Mouse (Mus musculus): Measurements from ENCODE around the gene Sdsl. TPM values are rescaled to one million over a fixed set of nuclear protein-coding genes. Genes with fewer than 3 reads are reported as not detected.
"Not testable (repeated sequence)": the region's sequence is repeated elsewhere in the genome, so short reads cannot be mapped to it uniquely, and the experiment has no call there.

Sdsl gene
- polyA plus RNA-seq, 2 experiments, result 0.61 to 1.2 TPM

DNA sequence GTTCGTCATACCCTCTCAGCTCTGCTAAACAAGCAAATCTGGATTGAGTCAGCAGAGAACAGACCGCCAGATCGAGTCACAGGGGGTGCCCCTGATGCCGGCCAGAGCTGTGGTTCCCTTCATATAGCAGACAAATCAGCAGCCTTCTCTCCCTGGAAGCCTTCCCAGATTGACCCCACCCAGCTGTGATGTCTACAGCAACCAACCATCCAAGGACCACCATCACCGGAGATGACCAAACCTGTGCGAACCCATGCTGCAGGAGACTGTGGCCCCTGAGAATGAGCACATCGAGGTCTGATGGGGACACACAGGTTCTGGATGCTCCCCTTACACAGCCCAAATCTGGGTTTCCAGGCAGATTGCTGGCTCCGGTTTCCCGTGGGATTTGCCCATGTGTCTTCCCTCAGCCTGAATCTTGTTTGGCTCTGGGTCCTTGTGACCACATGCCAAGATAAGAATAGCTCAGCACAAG lies 29.6 kb upstream of the Sdsl start:
- peaks cover 12% of the 10 kb centered on the region for H3K4me1 ChIP-seq (ENCODE audit: control insufficient read depth, insufficient read depth, low read length)
- ATAC-seq (ENCODE audit: low FRiP score, low read depth), result no peak
- peak overlapping the region; percentile 80 for H3K9ac ChIP-seq (ENCODE audit: low read depth, low read length, severe bottlenecking)
- no peak overlapping the region for H3K27ac ChIP-seq (replicated peaks; ENCODE audit: low read depth, low read length)
- no peaks in the 10 kb centered on the region for H3K9me3 ChIP-seq (ENCODE audit: control insufficient read depth, low read length)
- no peaks in the 10 kb centered on the region for H3K27me3 ChIP-seq (ENCODE audit: control insufficient read depth, insufficient read depth, low read length)
- peak overlapping the region; percentile 89 for H3K4me3 ChIP-seq (replicated peaks; ENCODE audit: low read length)
- TF ChIP-seq POLR2A (IDR thresholded peaks at IDR 0.05; ENCODE audit: borderline replicate concordance, extremely low read depth, insufficient read depth, insufficient read length), result no peak
- DNase-seq (ENCODE audit: low spot score), result no peak
- no peaks in the 10 kb centered on the region; the same call in 1 of the 2 replicates for H3K36me3 ChIP-seq (ENCODE audit: control insufficient read depth, insufficient read depth, low read length)
- 62% methylated on average over 9 of the region's 9 CpGs for WGBS
- H3K4me2 ChIP-seq (replicated peaks; ENCODE audit: low read depth, low read length, severe bottlenecking), result peak overlapping the region; percentile 94

DNA sequence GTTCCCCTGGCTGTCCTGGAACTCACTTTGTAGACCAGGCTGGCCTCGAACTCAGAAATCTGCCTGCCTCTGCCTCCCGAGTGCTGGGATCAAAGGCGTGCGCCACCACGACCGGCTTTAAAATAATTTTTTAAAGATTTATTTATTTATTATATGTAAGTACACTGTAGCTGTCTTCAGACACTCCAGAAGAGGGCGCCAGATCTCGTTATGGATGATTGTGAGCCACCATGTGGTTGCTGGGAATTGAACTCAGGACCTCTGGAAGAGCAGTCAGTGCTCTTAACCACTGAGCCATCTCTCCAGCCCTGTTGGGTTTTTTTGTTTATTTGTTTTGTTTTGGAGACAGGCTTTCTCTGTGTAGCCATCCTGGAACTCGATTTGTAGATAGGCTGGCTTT lies 28.0 kb upstream of the Sdsl start:
- not testable (repeated sequence) for H3K9ac ChIP-seq (ENCODE audit: low read depth, low read length, severe bottlenecking); DNase-seq (ENCODE audit: low spot score); H3K9me3 ChIP-seq (ENCODE audit: control insufficient read depth, low read length); H3K27ac ChIP-seq (replicated peaks; ENCODE audit: low read depth, low read length); ATAC-seq (ENCODE audit: low FRiP score, low read depth); H3K27me3 ChIP-seq (ENCODE audit: control insufficient read depth, insufficient read depth, low read length); H3K4me2 ChIP-seq (replicated peaks; ENCODE audit: low read depth, low read length, severe bottlenecking); H3K36me3 ChIP-seq (ENCODE audit: control insufficient read depth, insufficient read depth, low read length); H3K4me3 ChIP-seq (replicated peaks; ENCODE audit: low read length)
- peaks cover 12% of the 10 kb centered on the region for H3K4me1 ChIP-seq (ENCODE audit: control insufficient read depth, insufficient read depth, low read length)
- WGBS, result 88% methylated on average over 9 of the region's 9 CpGs

DNA sequence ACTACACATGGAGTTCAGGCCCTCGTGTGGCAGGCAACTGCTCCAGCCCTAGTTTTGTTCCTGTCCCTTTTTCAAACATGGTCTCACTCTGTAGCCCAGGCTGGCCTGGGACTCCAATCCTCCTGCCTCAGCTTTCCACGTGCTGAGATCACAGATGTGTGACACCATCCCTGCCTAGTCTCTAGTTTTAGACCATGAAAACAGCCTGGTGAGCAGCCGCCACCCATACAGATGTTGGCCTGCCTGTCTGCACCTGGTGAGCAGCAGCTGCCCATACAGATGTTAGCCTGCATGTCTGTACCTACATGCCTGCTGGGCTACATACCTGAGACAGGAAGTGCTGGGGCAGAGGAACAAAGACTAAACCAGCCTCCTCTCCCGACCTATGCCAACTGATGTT lies 26.6 kb upstream of the Sdsl start:
- no peak for ATAC-seq (ENCODE audit: low FRiP score, low read depth)
- peaks cover 9% of the 10 kb centered on the region for H3K4me1 ChIP-seq (ENCODE audit: control insufficient read depth, insufficient read depth, low read length)
- no peak overlapping the region for H3K4me2 ChIP-seq (replicated peaks; ENCODE audit: low read depth, low read length, severe bottlenecking)
- no peaks in the 10 kb centered on the region for H3K27me3 ChIP-seq (ENCODE audit: control insufficient read depth, insufficient read depth, low read length)
- H3K36me3 ChIP-seq (ENCODE audit: control insufficient read depth, insufficient read depth, low read length), result no peaks in the 10 kb centered on the region; the same call in 1 of the 2 replicates
- H3K27ac ChIP-seq (replicated peaks; ENCODE audit: low read depth, low read length), result no peak overlapping the region
- H3K4me3 ChIP-seq (replicated peaks; ENCODE audit: low read length), result no peak overlapping the region
- DNase-seq (ENCODE audit: low spot score), result no peak
- no peak for TF ChIP-seq POLR2A (IDR thresholded peaks at IDR 0.05; ENCODE audit: borderline replicate concordance, extremely low read depth, insufficient read depth, insufficient read length)
- 79% methylated on average over 4 of the region's 4 CpGs for WGBS
- H3K9me3 ChIP-seq (ENCODE audit: control insufficient read depth, low read length), result no peaks in the 10 kb centered on the region
- no peak overlapping the region for H3K9ac ChIP-seq (ENCODE audit: low read depth, low read length, severe bottlenecking)

DNA sequence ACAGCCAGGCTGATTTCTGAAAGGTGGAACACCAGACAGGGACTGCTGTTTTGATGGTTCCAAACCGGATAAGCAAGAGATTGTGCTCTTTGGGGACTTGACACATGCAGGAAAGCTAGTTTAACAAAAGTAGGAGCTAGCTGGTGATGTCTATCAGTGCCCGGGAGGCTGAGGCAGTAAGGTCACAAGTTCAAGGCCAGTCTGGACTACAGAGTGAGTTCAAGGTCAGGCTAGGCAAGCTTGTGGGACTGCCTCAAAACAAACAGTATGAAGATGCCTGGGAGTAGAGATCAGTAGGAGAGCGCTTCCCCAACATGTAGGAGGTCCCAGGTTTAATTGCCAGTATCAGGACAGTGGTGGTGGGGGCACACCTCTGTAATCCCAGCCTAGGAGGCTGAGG lies 24.5 kb upstream of the Sdsl start:
- no peak for ATAC-seq (ENCODE audit: low FRiP score, low read depth)
- Histone ChIP-seq H3K4me1 (ENCODE audit: control insufficient read depth, insufficient read depth, low read length) (peaks cover 1% of the 10 kb centered on the region), H3K9me3 (ENCODE audit: control insufficient read depth, low read length) (no peaks in the 10 kb centered on the region), H3K9ac (ENCODE audit: low read depth, low read length, severe bottlenecking) (no peak overlapping the region), H3K4me2 (replicated peaks; ENCODE audit: low read depth, low read length, severe bottlenecking) (no peak overlapping the region), H3K36me3 (ENCODE audit: control insufficient read depth, insufficient read depth, low read length) (peaks cover 14% of the 10 kb centered on the region; the same call in 1 of the 2 replicates), H3K27me3 (ENCODE audit: control insufficient read depth, insufficient read depth, low read length) (no peaks in the 10 kb centered on the region), H3K4me3 (replicated peaks; ENCODE audit: low read length) (no peak overlapping the region), H3K27ac (replicated peaks; ENCODE audit: low read depth, low read length) (no peak overlapping the region)
- no peak for DNase-seq (ENCODE audit: low spot score)
- WGBS, result 93% methylated on average over 3 of the region's 3 CpGs
- TF ChIP-seq POLR2A (IDR thresholded peaks at IDR 0.05; ENCODE audit: borderline replicate concordance, extremely low read depth, insufficient read depth, insufficient read length), result no peak

DNA sequence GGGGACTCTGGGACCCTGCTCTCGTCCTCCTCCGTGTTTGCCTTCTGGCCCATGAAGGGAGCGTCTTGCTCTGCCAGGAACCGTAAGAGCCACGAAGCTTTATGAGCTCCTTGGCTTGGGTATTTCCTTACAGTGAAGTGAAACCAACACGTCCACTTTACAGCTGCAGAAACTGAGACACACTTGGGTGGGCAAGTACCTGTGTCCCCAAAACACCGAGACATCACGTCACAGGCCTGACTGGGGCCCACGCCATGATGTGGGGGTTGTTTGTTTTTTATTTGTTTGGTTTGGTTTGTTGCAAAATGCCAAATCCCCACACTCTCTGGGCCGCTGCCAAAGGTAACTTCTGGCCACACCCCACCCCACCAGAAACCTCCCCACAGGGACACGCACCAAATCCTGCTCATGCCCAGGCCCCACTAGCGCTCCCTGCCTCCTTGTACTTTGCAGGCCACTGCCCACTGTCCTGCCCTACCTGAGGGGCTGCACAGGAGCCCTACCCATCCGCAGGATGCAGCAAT lies 23.2 kb upstream of the Sdsl start:
- Histone ChIP-seq H3K4me3 (replicated peaks; ENCODE audit: low read length) (no peak overlapping the region), H3K9ac (ENCODE audit: low read depth, low read length, severe bottlenecking) (no peak overlapping the region), H3K27ac (replicated peaks; ENCODE audit: low read depth, low read length) (no peak overlapping the region), H3K4me1 (ENCODE audit: control insufficient read depth, insufficient read depth, low read length) (no peaks in the 10 kb centered on the region), H3K36me3 (ENCODE audit: control insufficient read depth, insufficient read depth, low read length) (peaks cover 18% of the 10 kb centered on the region; the same call in 1 of the 2 replicates), H3K27me3 (ENCODE audit: control insufficient read depth, insufficient read depth, low read length) (no peaks in the 10 kb centered on the region), H3K9me3 (ENCODE audit: control insufficient read depth, low read length) (no peaks in the 10 kb centered on the region), H3K4me2 (replicated peaks; ENCODE audit: low read depth, low read length, severe bottlenecking) (no peak overlapping the region)
- no peak for TF ChIP-seq POLR2A (IDR thresholded peaks at IDR 0.05; ENCODE audit: borderline replicate concordance, extremely low read depth, insufficient read depth, insufficient read length)
- no peak for DNase-seq (ENCODE audit: low spot score)
- 82% methylated on average over 13 of the region's 13 CpGs for WGBS
- ATAC-seq (ENCODE audit: low FRiP score, low read depth), result no peak

All from limb, embryonic 14.5 days (tissue).